Mouse (Mus musculus) frontal cortex, postnatal 14 days (tissue): Measurements from ENCODE around the gene Gpr83.
"Not testable (repeated sequence)": the region's sequence is repeated elsewhere in the genome, so short reads cannot be mapped to it uniquely, and the experiment has no call there.

Experiments
- DNase-seq, 2 experiments: peaks; one replicate each; pipeline ENCODE4 v3.0.0; 2022; ENCODE audit warnings: low spot score in 2 of 2

The Gpr83 gene

DNA sequence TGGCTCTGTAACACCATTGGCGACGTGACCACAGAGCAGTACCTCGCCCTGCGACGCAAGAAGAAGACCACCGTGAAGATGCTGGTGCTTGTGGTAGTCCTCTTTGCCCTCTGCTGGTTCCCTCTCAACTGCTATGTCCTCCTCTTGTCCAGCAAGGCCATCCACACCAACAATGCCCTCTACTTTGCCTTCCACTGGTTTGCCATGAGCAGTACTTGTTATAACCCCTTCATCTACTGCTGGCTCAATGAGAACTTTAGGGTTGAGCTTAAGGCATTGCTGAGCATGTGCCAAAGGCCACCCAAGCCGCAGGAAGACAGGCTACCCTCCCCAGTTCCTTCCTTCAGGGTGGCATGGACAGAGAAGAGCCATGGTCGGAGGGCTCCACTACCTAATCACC lies 8.3 kb downstream of the Gpr83 start:
- no peak for DNase-seq

DNA sequence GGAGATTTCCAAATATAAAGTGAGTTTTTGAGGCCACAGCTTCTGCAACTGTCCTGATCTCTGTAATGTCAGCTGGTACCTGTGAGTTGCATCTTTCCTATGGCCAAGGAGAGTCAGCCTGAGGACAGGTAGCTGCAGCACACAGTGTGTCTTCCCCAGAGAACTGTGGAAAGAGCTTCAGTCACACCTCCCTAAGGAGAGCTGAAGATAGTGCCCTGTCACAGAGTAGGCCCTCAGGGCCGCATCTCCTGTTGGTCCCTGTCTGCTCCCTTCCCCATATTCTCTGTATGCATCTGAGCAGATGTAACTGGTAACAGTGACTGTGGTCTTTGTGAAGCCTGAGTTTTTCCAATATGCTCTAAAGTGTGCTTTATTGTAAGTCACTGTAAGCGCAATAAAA lies 10.4 kb downstream of the Gpr83 start:
- DNase-seq = no peak

DNA sequence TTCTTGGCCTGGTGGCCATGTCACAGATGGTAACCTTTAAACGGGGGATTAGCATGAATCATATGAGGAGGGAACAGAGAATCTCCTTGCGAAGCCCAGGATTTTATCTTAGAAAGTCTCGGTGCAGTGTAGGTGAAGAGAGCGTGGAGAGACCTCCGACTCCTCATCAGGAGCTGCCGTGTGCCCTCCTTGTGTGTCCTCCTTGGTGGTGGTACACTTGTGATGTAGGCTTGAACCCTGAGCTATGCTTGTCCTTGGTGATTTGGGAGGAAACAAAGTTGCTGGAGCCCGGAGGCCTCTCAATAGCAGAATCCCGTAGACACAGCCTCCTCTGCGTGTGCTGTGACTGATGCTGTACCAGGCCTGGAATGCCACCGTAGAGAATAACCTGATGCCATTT lies 10.8 kb downstream of the Gpr83 start:
- DNase-seq = no peak

DNA sequence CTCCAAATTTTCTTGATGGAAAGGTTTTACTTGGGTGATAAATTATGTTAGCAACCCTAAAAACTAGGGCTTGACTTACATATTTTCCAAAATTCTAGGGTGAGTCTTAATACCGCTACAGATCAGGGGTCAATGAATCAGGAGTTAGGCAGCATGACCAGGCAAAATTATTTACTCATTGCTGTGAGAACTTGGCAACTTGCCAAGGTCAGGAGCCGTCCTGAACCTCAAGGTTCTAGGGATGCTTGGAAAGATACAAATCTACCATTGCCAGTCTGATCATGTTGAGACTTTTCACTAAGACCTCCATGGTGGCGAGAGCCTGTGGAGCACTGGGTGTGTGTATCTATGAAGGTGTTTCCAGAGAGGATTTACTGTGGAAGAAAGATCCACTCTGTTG lies 11.5 kb downstream of the Gpr83 start:
- DNase-seq = no peak

DNA sequence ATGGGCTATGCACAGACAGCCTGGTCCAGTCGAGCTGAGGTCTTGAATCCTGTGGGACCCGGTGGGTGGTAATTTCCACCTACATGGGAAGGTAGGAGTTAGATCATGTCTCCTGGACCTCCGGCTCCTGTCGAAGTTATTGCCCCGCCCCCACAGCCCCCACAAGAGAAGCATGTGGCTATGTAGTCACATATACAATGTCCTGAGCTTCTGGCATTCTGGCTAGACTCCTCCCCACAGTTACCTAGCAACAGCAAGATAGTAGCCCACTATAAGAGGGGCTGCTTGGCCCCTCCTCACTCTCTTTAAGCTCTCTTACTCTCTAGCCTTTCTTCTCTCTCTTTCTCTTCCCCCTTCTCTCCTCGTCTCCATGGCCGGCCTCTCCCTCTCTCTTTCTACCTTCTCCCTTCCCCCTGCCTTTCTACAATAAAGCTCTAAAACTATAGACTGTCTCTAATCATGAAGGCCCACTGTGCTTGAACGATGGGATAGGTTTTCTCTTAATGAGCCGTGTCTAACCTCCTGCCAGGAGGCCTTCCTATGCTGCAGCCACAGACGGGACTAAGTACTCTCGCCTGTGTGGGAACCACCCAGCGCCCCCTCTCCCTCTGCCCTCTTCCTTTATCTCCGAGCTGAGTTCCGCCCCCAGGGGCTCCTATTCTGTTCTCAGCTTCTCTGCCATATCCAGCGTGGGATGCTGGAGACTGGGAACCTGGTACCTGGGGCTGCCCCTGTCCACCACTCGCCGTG lies 12.3 kb downstream of the Gpr83 start:
- no peak for DNase-seq

DNA sequence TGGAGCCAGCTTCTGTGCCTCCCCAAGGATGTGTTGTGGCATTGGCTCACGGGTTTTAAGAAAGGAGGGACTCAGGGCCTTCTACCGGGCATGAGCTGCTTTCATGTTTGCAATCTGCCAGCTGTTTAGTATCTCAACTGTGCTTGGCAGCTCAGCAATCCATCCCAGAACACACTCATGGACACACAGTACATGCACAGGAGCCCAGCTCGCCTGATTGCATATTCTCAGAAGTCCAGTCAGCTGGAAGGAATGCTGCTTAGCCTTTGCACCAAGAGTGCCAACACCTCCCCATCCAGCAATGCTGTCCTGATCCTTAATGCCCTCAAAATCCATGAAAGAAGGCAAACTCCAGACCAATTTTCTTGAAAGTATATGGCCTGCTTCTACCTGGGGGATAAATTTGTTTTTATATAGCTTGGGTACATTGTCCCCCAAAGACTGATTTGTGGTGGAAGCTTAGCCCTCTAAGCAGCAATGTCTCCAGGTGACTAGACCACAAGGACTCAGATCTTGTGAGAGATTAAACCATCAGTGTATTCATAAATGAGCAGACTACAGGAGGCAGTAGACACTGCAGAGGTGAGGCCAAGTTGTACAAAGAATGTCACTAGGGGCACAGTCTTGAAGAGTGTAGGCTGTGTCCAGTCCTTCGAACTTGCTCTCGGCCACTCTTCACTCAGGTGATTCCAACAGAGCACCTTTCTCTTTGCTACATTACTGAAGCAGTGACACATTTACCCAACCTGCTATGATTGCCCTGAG lies 15.9 kb downstream of the Gpr83 start:
- DNase-seq = no peak

DNA sequence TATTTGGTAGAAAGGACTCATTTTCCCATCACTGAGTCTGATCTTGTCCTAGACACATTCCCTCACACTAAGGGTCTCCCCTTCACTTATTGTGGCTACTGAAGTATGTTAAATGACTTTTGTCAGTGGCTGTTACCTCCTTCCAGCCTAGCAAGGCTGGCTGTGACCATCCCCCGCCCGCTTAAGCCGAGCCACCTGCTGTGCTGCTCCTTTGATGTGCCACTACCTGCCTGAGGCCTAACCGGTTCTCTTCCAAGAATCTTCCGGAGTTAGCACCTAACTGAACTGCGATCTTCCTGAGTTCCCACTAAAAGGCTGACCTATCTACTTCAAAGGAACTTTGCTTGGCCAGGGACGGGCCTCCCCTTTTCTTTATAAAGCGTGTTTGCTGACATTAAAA lies 16.6 kb downstream of the Gpr83 start:
- not testable (repeated sequence) for DNase-seq

DNA sequence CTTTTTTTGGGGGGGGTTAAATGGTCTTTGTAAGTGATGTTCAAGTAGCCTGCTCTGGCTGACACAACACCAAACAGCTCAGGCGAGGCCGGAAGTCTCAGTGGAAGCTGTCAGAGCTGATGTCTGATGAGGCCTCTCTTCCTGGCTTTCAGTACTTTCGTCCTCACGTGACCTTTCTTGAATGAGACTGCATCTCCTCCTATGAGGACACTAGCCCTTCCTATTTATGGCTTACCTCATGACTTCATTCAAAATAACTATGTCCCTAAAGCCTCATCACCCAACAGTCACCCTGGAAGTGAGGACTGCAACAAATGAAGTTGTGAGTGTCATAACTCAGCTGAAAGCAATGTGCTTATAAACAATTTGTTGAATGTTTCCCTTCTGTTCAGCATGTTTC lies 24.6 kb downstream of the Gpr83 start:
- no peak for DNase-seq

DNA sequence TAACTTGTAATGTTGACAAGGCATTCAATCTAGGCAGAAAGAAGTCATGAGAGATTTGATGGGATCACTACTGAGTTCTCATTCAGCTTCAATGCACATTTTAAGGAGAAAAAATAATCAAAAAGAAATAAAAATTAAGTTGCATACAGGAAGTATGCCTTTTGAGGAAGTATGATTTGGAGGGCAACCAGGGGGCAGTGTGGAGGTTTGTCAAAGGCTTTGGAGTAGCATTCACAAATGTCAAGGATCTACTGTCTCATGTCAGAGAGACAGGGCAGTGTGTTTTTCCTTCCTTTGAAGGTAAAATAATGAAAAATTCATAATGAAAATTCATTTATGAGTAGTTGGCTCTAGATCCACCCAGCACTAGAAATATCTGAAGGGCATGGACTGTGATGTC lies 25.1 kb downstream of the Gpr83 start:
- no peak for DNase-seq

DNA sequence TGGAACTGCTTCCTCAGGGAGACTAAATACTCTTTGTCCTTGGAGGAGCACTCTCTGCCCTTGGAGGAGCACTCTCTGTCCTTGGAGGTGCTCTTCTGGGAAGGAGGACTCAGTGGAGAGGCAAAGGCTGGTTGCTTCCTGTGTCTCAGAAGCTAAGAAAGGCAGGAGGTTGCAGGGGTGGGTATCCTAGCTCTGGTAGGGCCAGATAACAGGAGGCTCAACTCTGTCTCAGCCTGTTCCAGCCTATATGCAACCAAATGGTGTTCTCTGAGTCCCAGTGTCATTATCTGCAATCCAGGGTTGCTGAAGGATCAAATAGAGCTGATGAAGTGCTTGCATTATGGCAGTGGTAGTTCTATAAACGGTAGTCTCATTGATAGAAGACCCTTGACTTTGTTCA lies 25.9 kb downstream of the Gpr83 start:
- no peak for DNase-seq

DNA sequence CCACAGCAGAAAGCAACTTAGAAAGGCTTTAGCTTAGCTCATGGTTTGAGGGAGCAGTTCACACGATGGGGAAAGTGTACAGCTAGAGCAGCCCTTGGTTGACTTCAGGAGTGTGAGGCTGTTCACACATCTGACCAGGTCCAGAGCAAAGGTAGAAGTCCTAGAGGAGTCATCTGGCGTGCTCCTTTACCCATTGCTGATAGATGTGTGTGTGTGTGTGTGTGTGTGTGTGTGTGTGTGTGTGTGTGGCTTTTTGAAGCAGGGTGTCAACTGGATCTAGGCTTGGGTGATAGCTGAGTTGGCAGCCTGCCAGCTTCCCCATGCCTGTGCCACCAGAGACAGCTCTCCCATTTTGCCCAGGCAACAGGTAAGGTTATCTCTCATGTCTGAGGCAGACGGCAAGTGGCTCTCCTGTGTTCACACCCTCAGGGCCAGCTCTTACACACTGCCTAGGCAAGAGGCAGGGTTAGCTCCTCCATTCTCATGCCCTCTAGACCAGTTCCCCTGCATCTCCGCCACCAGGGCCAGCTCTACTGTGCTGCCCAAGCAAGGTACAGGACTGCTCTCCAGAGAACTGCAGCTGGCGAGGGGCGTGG lies 27.9 kb downstream of the Gpr83 start:
- DNase-seq = no peak

DNA sequence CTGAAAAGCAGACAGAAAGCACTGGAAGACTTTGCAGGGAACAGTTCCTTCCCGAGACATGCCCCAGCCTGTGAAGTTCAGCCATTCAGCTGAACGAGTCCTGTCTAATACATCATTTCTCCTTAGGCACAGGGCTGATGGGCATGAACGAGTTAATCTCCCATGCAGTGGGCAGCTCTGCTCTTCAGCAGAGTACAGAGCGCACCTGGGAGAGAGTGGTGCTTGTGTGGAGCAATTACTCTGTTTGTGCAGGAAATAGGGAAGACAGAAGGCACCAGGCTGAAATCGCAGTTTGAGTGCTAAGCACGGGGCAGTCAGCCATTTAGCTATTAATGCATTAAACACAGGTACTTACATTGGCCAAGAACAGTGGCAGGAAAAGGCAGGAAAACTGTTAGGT lies 28.7 kb downstream of the Gpr83 start:
- no peak for DNase-seq

DNA sequence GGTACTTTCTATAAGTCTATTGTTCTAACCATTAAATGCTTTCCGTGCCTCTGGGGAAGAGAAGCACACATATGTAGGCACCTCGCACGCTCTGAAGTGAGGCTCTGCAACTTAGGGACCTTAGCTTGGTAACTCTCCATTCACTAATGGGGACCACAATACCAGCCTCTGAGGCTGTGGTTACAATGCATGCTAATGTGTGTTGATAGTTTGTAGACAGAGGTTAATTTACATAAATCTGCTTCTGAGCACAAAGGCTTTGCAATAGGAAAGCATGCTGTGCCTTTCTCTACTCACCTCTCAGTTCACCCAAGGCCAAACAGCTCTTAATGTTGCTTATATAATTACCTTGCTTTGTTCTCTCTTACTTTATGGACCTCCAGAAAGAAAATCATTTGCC lies 30.7 kb downstream of the Gpr83 start:
- DNase-seq = no peak

DNA sequence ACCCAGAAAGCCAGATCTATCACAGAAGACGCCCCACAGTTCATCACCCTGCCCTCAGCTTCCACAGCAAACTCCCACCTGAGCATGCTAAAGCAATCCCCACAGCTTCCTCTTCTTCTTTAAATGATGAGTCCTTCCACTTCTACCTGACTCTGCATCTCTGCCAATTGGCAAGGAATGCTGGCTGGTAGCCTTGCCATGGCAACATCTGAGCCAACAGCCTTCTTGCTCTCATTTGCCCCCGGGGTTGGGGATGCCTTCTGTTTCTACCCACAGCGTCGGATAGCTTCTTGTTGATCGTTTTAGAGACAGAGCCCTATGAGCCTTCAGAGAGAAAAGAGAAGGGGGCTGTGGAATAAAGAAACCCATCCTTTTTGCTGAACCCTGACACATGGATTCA lies 31.9 kb downstream of the Gpr83 start:
- DNase-seq = no peak

DNA sequence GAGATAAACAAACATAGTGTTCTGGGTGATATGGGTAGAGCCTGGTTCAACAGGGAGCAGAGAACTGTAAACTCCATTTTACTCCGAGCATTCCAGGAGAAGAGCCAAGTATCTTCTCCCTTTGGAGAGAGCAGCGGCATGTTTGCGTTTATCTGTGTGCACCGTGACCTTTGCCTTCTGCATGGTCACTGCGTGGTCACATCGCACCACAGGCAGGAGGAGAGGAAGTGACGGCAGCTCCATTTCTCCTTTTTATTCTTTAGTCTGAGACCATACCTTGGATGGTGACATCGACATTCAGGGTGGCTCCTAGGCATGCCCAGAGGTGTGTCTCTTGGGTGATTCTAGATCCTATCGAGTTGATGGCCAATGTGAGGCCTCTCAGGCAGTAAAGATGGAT lies 33.4 kb downstream of the Gpr83 start:
- no peak for DNase-seq

DNA sequence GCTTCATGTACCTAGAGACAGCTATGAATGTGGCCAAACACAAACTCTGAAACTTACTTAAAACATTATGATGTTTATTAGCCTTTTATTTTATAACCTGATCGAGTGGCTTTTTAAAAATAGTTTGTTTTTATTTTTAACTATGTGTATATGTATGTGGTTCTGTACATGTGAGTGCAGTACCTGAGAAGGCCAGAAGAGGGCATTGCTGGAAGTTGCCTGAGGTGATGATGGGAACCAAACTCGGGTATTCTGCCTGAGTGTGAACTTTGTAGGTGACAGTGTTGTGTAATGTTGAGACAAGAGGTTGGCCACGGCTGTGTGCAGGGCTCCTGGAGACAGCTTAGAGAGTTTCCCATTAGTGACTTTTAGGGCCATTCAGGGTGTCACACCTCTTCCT lies 34.6 kb downstream of the Gpr83 start:
- DNase-seq = no peak

DNA sequence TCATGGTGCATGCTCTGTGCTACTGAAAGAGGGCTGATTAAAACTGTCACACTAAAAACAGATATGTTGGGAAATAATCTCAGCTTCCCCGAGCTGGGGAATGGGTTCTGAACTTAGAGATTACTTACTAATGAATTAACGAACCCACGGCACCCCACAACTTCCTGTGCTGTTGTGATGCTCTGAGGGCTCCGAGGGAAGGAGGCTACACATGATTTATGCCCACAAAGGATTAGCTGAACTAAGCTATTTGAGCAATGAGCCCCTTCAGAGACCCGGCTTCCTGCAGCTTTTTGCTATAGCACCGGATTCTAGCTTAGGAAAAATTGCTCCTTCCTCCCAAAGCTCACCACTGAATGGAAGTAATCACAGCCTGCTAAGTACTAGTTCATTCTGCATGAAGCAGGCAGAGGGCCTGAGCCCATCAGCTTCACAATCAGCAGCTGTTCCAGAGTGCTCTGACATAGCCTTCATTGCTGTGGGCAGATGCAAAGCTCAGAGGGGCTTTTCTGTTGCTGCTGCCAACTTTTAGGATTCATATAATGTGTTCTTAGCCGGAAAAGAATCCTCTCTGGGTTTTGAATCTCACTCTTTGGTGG lies 35.3 kb downstream of the Gpr83 start:
- DNase-seq = no peak

DNA sequence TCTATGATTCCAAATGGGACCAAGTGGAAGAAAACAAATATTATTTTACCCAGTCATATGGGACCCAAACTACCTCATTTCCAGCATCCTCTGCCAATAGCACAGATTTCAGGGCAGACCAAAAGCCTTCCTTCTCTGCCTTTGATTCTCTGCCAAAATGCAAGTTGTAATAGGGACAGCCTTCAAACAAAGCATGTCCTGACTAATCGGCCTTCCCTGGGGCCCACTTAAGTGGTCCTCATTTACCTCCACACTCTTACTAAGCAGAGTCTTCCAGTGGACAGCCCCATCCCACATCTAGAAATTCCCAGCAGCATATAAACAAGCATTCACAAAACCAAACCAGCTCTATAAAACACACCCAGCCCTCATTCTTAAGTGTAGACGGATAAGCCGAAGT lies 37.1 kb downstream of the Gpr83 start:
- no peak for DNase-seq

DNA sequence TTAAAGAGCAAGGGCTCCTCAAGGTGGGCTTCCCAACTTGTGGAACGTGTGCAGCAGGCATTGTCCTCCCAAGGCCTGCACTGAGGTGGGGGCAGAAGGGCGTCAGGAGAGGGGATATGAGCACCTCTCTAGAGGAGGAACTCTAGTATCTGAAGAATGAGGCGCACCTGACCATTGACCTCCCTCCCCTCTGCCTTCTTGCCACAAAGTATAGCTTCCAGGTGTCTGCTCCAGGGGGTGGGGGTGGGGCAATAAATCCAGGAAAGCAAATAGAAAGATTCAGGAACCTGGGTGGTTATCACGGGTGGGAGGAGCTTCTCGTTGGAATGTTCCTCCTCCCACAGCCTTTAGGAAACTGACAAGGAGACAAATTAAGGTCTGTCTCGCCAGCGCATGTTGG lies 41.7 kb downstream of the Gpr83 start:
- no peak for DNase-seq

DNA sequence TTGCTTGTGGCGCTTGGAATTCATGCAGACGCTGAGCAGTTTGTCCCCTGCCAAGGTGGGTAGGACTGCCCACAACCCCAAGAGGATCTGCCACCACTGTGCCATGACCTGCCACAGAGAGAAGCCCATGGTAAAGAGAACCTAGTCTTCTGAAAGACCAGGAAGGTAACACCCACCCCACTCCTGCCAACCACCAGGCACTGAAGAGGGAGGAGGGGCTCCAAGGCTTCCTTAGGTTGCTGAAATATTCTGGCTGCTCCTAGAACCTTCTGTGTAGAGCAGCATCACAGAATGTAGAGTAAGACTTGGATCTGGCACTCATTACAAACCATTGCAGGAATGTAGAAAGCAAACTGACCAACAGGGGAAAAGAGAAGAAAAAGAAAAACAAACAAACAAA lies 42.4 kb downstream of the Gpr83 start:
- DNase-seq = no peak

DNA sequence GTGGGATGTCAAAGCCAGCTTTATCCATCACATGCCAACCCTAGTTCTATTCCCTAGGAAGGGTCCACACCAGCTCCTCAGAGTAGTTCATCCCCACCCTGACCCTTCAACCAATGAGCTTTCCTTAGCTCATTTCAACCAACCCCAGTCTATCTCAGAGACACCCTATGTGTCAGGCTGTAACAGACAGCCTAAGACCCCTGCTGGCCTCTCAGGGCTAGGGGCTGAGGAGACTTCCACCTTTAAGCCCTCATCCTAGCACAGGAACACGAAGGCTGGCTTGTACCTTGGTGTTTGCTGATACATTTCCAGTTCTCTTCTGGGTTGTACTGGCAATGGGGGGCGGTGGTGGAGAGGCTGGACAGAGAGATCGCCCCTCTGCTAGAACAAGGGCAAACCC lies 43.0 kb downstream of the Gpr83 start:
- no peak for DNase-seq

DNA sequence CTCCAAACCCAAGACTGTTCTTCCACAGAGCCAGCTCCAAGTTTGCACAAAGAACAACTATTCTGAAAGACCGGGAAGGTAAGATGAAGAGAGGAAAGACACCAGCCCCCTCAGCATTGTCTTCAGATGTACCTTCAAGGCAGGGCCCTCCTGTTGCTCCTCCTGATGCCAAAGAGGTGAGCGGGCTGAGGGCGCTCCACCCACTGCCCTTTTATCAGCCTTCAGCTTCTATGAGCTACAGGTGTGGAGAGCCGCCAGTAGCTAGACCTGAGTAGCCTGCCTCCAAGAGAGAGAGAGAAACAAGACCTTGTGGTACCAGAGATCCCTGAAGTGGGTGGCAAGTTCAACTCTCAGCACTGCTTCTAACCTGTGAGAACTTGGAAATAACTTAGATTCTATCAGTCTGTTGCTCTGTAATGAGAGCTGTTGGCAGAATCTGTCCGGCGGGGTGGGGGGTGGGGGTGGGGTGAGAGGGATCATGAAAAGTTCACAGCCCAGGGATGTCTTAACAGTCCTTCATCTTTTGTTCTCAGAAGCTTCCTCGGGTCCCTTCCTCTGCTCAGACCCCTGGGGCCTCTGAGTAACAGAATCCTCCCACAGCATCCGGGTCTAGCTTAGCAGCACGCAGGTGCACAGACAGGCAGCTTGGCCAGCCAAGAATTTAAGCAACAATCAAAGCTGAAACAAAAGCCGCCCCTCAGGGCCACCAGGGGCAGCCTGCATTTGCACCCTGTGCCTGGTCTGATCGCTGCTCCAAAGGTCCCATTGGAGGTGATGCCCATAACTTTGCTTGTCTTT lies 43.8 kb downstream of the Gpr83 start, which contains the start of gene Izumo1r:
Gene Izumo1r, minus strand, starts transcription at position 369 of the 798 bp plus-strand sequence.
- no peak for DNase-seq
